10 mouse cellular contexts compared by ENCODE assay signal in the genomic region with DNA sequence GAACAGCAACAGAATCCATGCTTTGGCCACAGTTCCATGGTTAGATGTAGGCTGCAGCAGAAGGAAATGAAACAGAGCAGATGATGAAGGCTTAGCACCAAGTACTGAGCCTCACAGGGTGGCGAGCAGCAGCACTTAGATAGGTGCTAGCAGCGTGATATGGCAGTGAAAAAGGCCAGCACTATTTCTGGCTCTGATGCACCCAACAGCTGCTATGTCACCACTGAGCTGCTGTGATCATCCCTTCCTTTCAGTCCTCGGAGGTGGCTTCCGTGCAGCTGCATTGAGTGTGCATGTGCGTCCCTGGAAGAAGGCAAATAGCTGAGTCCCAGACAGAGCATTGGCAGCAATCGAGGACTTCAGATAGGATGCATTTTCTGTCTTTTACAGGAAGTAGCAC.
A peak's percentile ranks its signal among the peaks of the same experiment; 100 is the strongest.
DNase-seq lines count a peak whose midpoint lies in the region; ATAC-seq lines count a peak whose summit lies in the region.
"Had no signal": no experiment of that assay in that cellular context is flagged by ENCODE, and none has a peak within 500 bp of the region (broad histone marks: within the 10 kb centered on the region; RNA-seq: fewer than 3 reads in every experiment).

No protein-coding gene starts in this region.

- peaks cover 15% of the 10 kb centered on the region; the same call in 1 of the 2 replicates for H3K4me1 ChIP-seq in heart, embryonic 10.5 days
- H3K4me1 ChIP-seq: embryonic facial prominence, embryonic 12.5 days; kidney, embryonic 15.5 days had no signal

- no peak for ATAC-seq in monocyte, adult 5-6 weeks (replicated peaks; ENCODE audit: insufficient number of reproducible peaks, low FRiP score, low TSS enrichment, poor library complexity, severe bottlenecking)

- peak; percentile 53 for DNase-seq in left cerebral cortex, adult 11 months (ENCODE audit: low spot score)
- no peak for DNase-seq in left cerebral cortex, postnatal 4 days
- peak; percentile 76 for DNase-seq in heart, embryonic 10.5 days (ENCODE audit: low spot score)
- peak; percentile 9 to 17 for DNase-seq in layer of hippocampus, postnatal 14 days (ENCODE audit: low spot score in 2 of 2)
- peak; percentile 82 for DNase-seq in skeletal muscle tissue, adult 2 months (ENCODE audit: low read depth, low spot score)
- no peak for DNase-seq in cerebellum, adult 11 months
- DNase-seq in urinary bladder, postnatal 4 days (ENCODE audit: low spot score in 2 of 2), result no peak

- peaks cover 9% of the 10 kb centered on the region; the same call in 1 of the 2 replicates for H3K36me3 ChIP-seq in heart, embryonic 10.5 days
- H3K36me3 ChIP-seq: embryonic facial prominence, embryonic 12.5 days had no signal

- no peaks in the 10 kb centered on the region for H3K9me3 ChIP-seq in heart, embryonic 10.5 days
- H3K9me3 ChIP-seq: embryonic facial prominence, embryonic 12.5 days; kidney, embryonic 15.5 days had no signal

- H3K4me3 ChIP-seq in heart, embryonic 10.5 days, result no peak overlapping the region; the same call in 1 of the 2 replicates
- H3K4me3 ChIP-seq: embryonic facial prominence, embryonic 12.5 days; kidney, embryonic 15.5 days had no signal

- intact Hi-C loops in left cerebral cortex, postnatal 4 days (cut with DNase I), result no loop called here

- WGBS in heart, embryonic 10.5 days, result 51% methylated on average over 6 of the region's 6 CpGs

- no peak overlapping the region for H3K27ac ChIP-seq in heart, embryonic 10.5 days
- H3K27ac ChIP-seq: embryonic facial prominence, embryonic 12.5 days; kidney, embryonic 15.5 days had no signal

- no peaks in the 10 kb centered on the region for H3K27me3 ChIP-seq in heart, embryonic 10.5 days (ENCODE audit: insufficient read depth, poor library complexity, severe bottlenecking)
- H3K27me3 ChIP-seq: embryonic facial prominence, embryonic 12.5 days; kidney, embryonic 15.5 days had no signal

Comparison
In these comparisons a context has a peak if more than half of its experiments do, and no peak if none do; other contexts are left out.
1. DNase-seq: peak in left cerebral cortex, adult 11 months (single experiment), heart, embryonic 10.5 days (single experiment), layer of hippocampus, postnatal 14 days (2 of 2) and skeletal muscle tissue, adult 2 months (single experiment); none in left cerebral cortex, postnatal 4 days (single experiment), cerebellum, adult 11 months (single experiment) and urinary bladder, postnatal 4 days (0 of 2).